Mouse (Mus musculus) liver, adult 2 months (tissue): Measurements from ENCODE around the gene Mansc4.

Source experiments
- CTCF ChIP-seq: fragments of 200-500 bp; IDR thresholded peaks from 2 replicates; pipeline ENCODE4 v1.5.1; 2011; ENCODE audit warnings: low read depth, low read length, control low read depth
- POLR2A ChIP-seq: fragments of 200-500 bp; IDR thresholded peaks from 2 replicates; pipeline ENCODE4 v1.6.1; 2011; ENCODE audit warnings: low read length, control low read depth; ENCODE audit not compliant: insufficient read depth; ENCODE audit errors: extremely low read depth

DNA sequence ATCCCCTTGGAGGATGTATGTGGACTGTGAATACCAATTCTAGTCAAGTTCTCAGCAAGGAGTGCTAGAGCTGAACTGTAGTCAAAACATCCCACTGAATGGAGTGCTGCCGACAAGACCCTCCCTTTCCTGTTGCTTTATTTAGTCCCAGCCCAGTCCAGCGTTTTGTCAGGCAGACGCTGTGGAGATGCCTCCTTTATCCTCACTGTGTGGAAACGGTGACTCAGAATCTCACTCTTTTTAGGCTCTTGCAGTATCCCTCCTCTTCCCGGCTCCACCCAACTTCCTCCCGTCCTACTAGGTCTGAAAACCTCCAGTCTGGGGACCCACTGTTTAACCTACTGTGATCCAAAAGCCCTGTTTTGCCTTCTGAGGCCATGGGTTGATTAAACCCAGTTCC, 34.5 kb upstream of the Mansc4 start:
- TF ChIP-seq CTCF = no peak
- no peak for TF ChIP-seq POLR2A
